Mouse (Mus musculus) CH12.LX (cell line): ENCODE data around the gene Cacna1b. TPM values are rescaled to one million over a fixed set of nuclear protein-coding genes. Genes with fewer than 3 reads are reported as not detected.

Experiments
- DNase-seq: peaks from one replicate; pipeline ENCODE4 v3.0.0-alpha.2; 2013; ENCODE audit errors: extremely low read depth
- H3K27ac ChIP-seq: 2 replicates; pipeline ENCODE4 v1.5.1; 2012; ENCODE audit warnings: low read depth, mild to moderate bottlenecking, control low read depth, moderate library complexity; ENCODE audit not compliant: insufficient read depth
- H3K27me3 ChIP-seq: replicated peaks from 2 replicates; pipeline ENCODE3; 2012; ENCODE audit warnings: inconsistent platforms
- H3K36me3 ChIP-seq, 2 experiments: replicated peaks in 1 of 2; 2 replicates each; pipeline versions ENCODE3 to v1.6.1; 2012; ENCODE audit warnings: inconsistent platforms in 1 of 2, low read length in 1 of 2, mild to moderate bottlenecking in 1 of 2, mixed read lengths in 1 of 2, moderate library complexity in 1 of 2; ENCODE audit not compliant: control insufficient read depth in 1 of 2, insufficient read depth in 1 of 2
- H3K4me1 ChIP-seq, 2 experiments: 2 replicates each; pipeline ENCODE4 v1.6.1; 2012; ENCODE audit warnings: inconsistent platforms in 1 of 2, moderate library complexity in 1 of 2; ENCODE audit not compliant: insufficient read depth in 2 of 2, control insufficient read depth in 1 of 2
- H3K4me2 ChIP-seq: 2 replicates; pipeline ENCODE4 v1.6.1; 2012; ENCODE audit warnings: low read depth, mild to moderate bottlenecking, control low read depth; ENCODE audit not compliant: poor library complexity, insufficient read depth, severe bottlenecking
- H3K4me3 ChIP-seq, 3 experiments: fragments of 150-350 bp in 1 of 3; sonication (generic) in 1 of 3; replicated peaks in 1 of 3; 2 replicates each; pipeline versions ENCODE3 to v1.5.1; 2011 to 2012; ENCODE audit warnings: low read depth in 2 of 3, low read length in 2 of 3, mild to moderate bottlenecking in 2 of 3, moderate library complexity in 2 of 3, control low read depth in 1 of 3, improper control_type of control experiment in 1 of 3, inconsistent platforms in 1 of 3, mixed read lengths in 1 of 3; ENCODE audit not compliant: poor library complexity in 1 of 3
- H3K79me2 ChIP-seq: replicated peaks from 2 replicates; pipeline ENCODE4 v1.6.1; 2012; ENCODE audit warnings: mild to moderate bottlenecking, moderate library complexity; ENCODE audit not compliant: control insufficient read depth, poor library complexity, insufficient read depth, severe bottlenecking; ENCODE audit errors: extremely low read depth
- H3K9ac ChIP-seq: 2 replicates; pipeline ENCODE4 v1.6.1; 2012; ENCODE audit warnings: low read depth, mild to moderate bottlenecking, control low read depth, moderate library complexity; ENCODE audit not compliant: insufficient read depth
- H3K9me3 ChIP-seq: replicated peaks from 2 replicates; pipeline ENCODE3; 2012; ENCODE audit warnings: low read length, inconsistent platforms, mixed read lengths
- BHLHE40 ChIP-seq: IDR thresholded peaks from 2 replicates; pipeline ENCODE4 v1.6.1; 2011; ENCODE audit warnings: mild to moderate bottlenecking, low read depth, low read length, improper control_type of control experiment
- EP300 ChIP-seq: IDR thresholded peaks from 2 replicates; pipeline ENCODE4 v1.6.1; 2011; ENCODE audit warnings: low read length, improper control_type of control experiment
- ETS1 ChIP-seq: conservative IDR thresholded peaks from 2 replicates; pipeline ENCODE4 v1.6.1; 2012; ENCODE audit warnings: low read depth, mild to moderate bottlenecking, inconsistent platforms, low read length, improper control_type of control experiment, moderate library complexity
- HCFC1 ChIP-seq: IDR thresholded peaks from 2 replicates; pipeline ENCODE4 v1.6.1; 2012; ENCODE audit warnings: low read depth, mild to moderate bottlenecking, inconsistent platforms, low read length, improper control_type of control experiment
- JUND ChIP-seq: conservative IDR thresholded peaks from 2 replicates; pipeline ENCODE4 v1.6.1; 2011; ENCODE audit warnings: low read depth, low read length, improper control_type of control experiment
- MXI1 ChIP-seq: IDR thresholded peaks from 2 replicates; pipeline ENCODE4 v1.6.1; 2011; ENCODE audit warnings: mild to moderate bottlenecking, low read depth, low read length, improper control_type of control experiment
- MYC ChIP-seq: IDR thresholded peaks from 2 replicates; pipeline ENCODE4 v1.6.1; 2011; ENCODE audit warnings: low read depth, mild to moderate bottlenecking, improper control_type of control experiment, low read length
- PAX5 ChIP-seq: IDR thresholded peaks from 2 replicates; pipeline ENCODE4 v1.6.1; 2012; ENCODE audit warnings: low read length, inconsistent platforms, mixed read lengths
- POLR2A ChIP-seq: IDR thresholded peaks from 2 replicates; pipeline ENCODE4 v1.6.1; 2011; ENCODE audit warnings: low read depth, mild to moderate bottlenecking, improper control_type of control experiment, low read length
- RCOR1 ChIP-seq: conservative IDR thresholded peaks from 2 replicates; pipeline ENCODE4 v1.6.1; 2012; ENCODE audit warnings: low read depth, mild to moderate bottlenecking, inconsistent platforms, low read length, improper control_type of control experiment
- SIN3A ChIP-seq: IDR thresholded peaks from 2 replicates; pipeline ENCODE4 v1.6.1; 2012; ENCODE audit warnings: low read length, improper control_type of control experiment, inconsistent platforms
- TBP ChIP-seq: conservative IDR thresholded peaks from 2 replicates; pipeline ENCODE4 v1.6.1; 2011; ENCODE audit warnings: low read depth, low read length, improper control_type of control experiment
- TCF12 ChIP-seq: IDR thresholded peaks from 2 replicates; pipeline ENCODE4 v1.6.1; 2014; ENCODE audit warnings: low read depth, mild to moderate bottlenecking, inconsistent platforms, low read length, improper control_type of control experiment
- USF1 ChIP-seq: IDR thresholded peaks from 2 replicates; pipeline ENCODE4 v1.6.1; 2014; ENCODE audit warnings: low read depth, mild to moderate bottlenecking, inconsistent platforms, low read length, improper control_type of control experiment
- ZKSCAN1 ChIP-seq: IDR thresholded peaks from 2 replicates; pipeline ENCODE4 v1.6.1; 2012; ENCODE audit warnings: low read depth, inconsistent platforms, low read length, improper control_type of control experiment, borderline replicate concordance
- dilution Hi-C: fragments of 300-500 bp; cut with MboI; formaldehyde crosslinking; loops from 2 replicates; pipeline ENCODE4 v1.14.3; 2020; ENCODE audit warnings: low sequenced_read_pairs; ENCODE audit not compliant: extremely low pct_unique_long_range_greater_than_20kb, extremely low pct_ligation_motif_present
- in situ Hi-C: fragments of 300-500 bp; cut with MboI; formaldehyde crosslinking; loops from 3 replicates; pipeline ENCODE4 v1.14.3; 2019; ENCODE audit warnings: low sequenced_read_pairs, low pct_ligation_motif_present, low pct_unique_long_range_greater_than_20kb, mixed read lengths
- polyA plus RNA-seq: library from polyadenylated mRNA; unstranded; fragments of >175 nt; gene quantifications from 2 replicates; pipeline ENCODE4 v1.2.1, GENCODE M21; 2012; ENCODE audit warnings: low read depth; ENCODE audit not compliant: insufficient read length
- total RNA-seq, 2 experiments: library from RNA; depleted of rRNA; stranded (reverse); fragments of 300-350 nt in 1 of 2; fragments of >200 nt in 1 of 2; gene quantifications; 2 replicates each; pipeline ENCODE4 v1.2.3; 2012 to 2014

Gene Cacna1b
- total and polyA plus RNA-seq, 3 experiments: 0.16 to 0.72 TPM; not detected in 1

DNA sequence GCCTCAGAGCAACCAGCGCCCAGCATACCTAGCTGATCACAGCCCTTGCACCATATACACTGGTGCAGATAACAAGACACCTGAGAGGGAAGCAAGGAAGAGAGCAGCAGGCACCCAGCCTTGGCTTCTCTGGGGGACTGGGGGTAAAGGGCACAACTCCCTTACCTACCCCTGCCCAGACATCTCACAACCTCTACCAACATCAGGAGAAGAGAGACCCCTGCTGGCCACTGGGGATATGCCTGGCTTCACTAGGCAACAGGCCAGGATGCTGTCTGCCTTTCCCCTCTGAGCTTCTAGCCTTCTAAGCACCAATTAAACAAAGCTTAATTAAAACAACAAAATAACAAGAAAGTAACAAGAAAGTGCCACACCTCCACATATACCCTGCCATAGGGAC is 7.7 kb downstream of the Cacna1b start (continued):
- TF ChIP-seq JUND (no peak), TCF12 (no peak), POLR2A (no peak), EP300 (no peak), ZKSCAN1 (no peak), SIN3A (no peak), TBP (no peak)
- TF ChIP-seq, all 38 proteins: peak for 6

DNA sequence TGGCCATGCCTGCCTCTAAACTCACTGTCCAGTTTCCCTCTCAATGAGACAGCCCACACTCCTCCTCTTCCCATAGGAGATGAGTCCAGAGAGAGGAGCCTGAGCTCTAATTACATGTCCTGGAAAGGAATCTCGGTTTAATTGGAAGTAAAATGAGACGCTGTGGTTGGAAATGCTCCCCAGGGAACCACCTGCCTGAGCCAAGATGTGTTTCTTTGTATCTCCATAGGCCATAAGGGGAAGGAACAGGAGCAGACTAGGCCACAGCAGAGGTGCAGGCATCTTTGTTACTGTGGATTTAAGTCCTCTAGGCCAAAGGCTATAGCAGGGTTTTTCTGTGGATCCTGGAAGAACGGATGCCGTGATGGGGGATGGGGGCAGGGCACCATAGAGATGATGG is 10.4 kb downstream of the Cacna1b start:
- Histone ChIP-seq H3K36me3 (no peaks in the 10 kb centered on the region), H3K4me3 (no peak overlapping the region), H3K4me1 (peaks cover 12 to 56% of the 10 kb centered on the region in 2 experiments), H3K27ac (no peak overlapping the region), H3K9ac (no peak overlapping the region), H3K9me3 (no peaks in the 10 kb centered on the region), H3K79me2 (no peaks in the 10 kb centered on the region), H3K27me3 (no peaks in the 10 kb centered on the region), H3K4me2 (no peak overlapping the region)
- dilution Hi-C loops: no loop called here
- DNase-seq: no peak
- in situ Hi-C loops: loop anchor here (5.0 to 25.0 kb wide), 3 partner anchors 185 to 448 kb away; no protein-coding TSS in a partner anchor
- TF ChIP-seq MXI1 (no peak), PAX5 (no peak), ETS1 (no peak), HCFC1 (no peak), USF1 (no peak)

DNA sequence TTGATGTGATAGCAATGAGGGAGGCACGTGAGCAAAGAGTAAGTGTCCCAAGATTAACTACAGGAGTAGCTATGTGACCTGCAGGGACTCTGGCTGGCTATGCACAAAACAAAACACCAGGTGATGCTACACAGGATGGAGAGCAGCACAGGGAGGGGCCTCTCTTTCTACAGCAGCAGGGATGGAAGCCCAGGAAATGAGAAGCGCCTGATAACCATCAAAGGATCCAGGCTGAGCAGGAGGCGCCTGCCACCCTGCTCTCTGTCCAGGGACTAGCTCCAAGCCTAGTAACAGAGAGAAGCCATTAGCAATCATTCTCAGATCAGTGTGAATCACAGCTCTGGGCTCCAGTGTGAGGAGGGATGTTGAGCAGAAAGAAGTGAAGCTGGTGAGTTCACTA is 12.9 kb downstream of the Cacna1b start:
- H3K27ac ChIP-seq: no peak overlapping the region
- dilution Hi-C loops: no loop called here

More for the DNA sequence above, 12.9 kb downstream of the Cacna1b start:
- H3K9ac ChIP-seq: no peak overlapping the region
- peaks cover 2% of the 10 kb centered on the region for H3K9me3 ChIP-seq
- TF ChIP-seq RCOR1 (no peak), POLR2A (no peak), ZKSCAN1 (no peak), MYC (no peak), BHLHE40 (no peak)
- no peak for DNase-seq
- no peak overlapping the region for H3K4me2 ChIP-seq
- no peak overlapping the region for H3K4me3 ChIP-seq
- in situ Hi-C loops: loop anchor here (5.0 to 25.0 kb wide), 3 partner anchors 183 to 445 kb away; no protein-coding TSS in a partner anchor
- H3K36me3 ChIP-seq: no peaks in the 10 kb centered on the region
- no peaks in the 10 kb centered on the region for H3K79me2 ChIP-seq
- peaks cover 12 to 72% of the 10 kb centered on the region in 2 experiments for H3K4me1 ChIP-seq
- H3K27me3 ChIP-seq: no peaks in the 10 kb centered on the region
